Mouse (Mus musculus) myocyte (in vitro differentiated cells): ENCODE measurements at regions not wholly inside any gene's neighbourhood (a gene's known extent, or its start where the extent isn't known, plus 50 kb on each side); places are given as distances from the start of the nearest gene placed in this dataset.

ENCODE experiments used
- CEBPB ChIP-seq: IDR thresholded peaks from 2 replicates; pipeline ENCODE4 v1.6.1; 2011; ENCODE audit warnings: mild to moderate bottlenecking, moderate library complexity; ENCODE audit not compliant: poor library complexity, insufficient read depth, severe bottlenecking
- E2F4 ChIP-seq: IDR thresholded peaks from one replicate; pipeline ENCODE4 v1.6.1; 2011; ENCODE audit warnings: mild to moderate bottlenecking, control low read depth, moderate library complexity; ENCODE audit not compliant: insufficient read depth
- MAX ChIP-seq: IDR thresholded peaks from one replicate; pipeline ENCODE4 v1.6.1; 2011; ENCODE audit warnings: low read depth, mild to moderate bottlenecking, control low read depth
- MYOG ChIP-seq, 3 experiments: IDR thresholded peaks; one replicate each; pipeline ENCODE4 v1.6.1; 2011; ENCODE audit warnings: control low read depth in 2 of 3, low read depth in 2 of 3, mild to moderate bottlenecking in 2 of 3; ENCODE audit not compliant: insufficient read length in 2 of 3, control insufficient read depth in 1 of 3, insufficient read depth in 1 of 3
- POLR2A ChIP-seq: IDR thresholded peaks from one replicate; pipeline ENCODE4 v1.6.1; 2011; ENCODE audit warnings: low read depth, mild to moderate bottlenecking, control low read depth, moderate library complexity; ENCODE audit not compliant: insufficient read length
- POLR2AphosphoS2 ChIP-seq: IDR thresholded peaks from one replicate; pipeline ENCODE4 v1.6.1; 2011; ENCODE audit warnings: low read depth, control low read depth; ENCODE audit not compliant: insufficient read length
- USF1 ChIP-seq: IDR thresholded peaks from one replicate; pipeline ENCODE4 v1.6.1; 2011; ENCODE audit warnings: low read depth, mild to moderate bottlenecking, control low read depth, moderate library complexity

DNA sequence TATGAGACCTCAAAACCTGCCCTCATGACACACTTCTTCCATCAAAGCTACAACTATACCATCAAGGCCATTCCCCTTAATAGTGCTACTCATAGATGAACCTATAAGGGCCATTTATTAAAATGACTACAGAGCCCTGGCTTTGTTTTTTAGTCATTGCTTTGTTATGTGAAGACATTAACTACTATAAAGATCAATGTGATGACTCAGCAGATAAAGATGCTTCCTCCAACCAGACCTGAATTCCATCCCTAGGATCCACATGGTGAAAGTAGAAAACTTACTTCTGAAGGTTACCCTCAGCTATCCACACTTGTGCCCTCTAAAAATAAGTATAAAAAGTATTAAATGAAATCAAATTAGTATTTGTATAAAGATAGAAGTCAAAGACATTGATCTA lies 230.4 kb downstream of the Dmrta1 start:
- TF ChIP-seq POLR2A (no peak), CEBPB (no peak), MYOG (IDR thresholded peaks at IDR 0.05; ENCODE audit: control insufficient read depth in 1 of 3, insufficient read depth in 1 of 3, insufficient read length in 2 of 3, low read depth in 2 of 3) (no peak), MAX (no peak), POLR2AphosphoS2 (no peak), USF1 (no peak), E2F4 (no peak)
